Mouse (Mus musculus) hindbrain, embryonic 14.5 days (tissue): ENCODE data around the gene Tap2. TPM values are rescaled to one million over a fixed set of nuclear protein-coding genes. Genes with fewer than 3 reads are reported as not detected.

ENCODE experiments used
- ATAC-seq: fragments of 200-750 bp; cut with Nextera tagmentation; 2 replicates; pipeline ENCODE4 v1.8.0; 2017; ENCODE audit warnings: moderate number of reproducible peaks, mild to moderate bottlenecking, moderate TSS enrichment, moderate library complexity; ENCODE audit not compliant: low FRiP score
- DNase-seq: peaks from one replicate; pipeline ENCODE4 v3.0.0-alpha.2; 2015; ENCODE audit warnings: low spot score
- H3K27ac ChIP-seq: fragments of 300-500 bp; sonication (generic); 2 replicates; pipeline ENCODE4 v1.5.1; 2014; ENCODE audit warnings: mild to moderate bottlenecking, moderate library complexity
- H3K27me3 ChIP-seq: fragments of 300-500 bp; sonication (generic); 2 replicates; pipeline ENCODE4 v1.6.1; 2014; ENCODE audit warnings: mild to moderate bottlenecking, low read length, mixed read lengths; ENCODE audit not compliant: control insufficient read depth, insufficient read depth
- H3K36me3 ChIP-seq: fragments of 300-500 bp; sonication (generic); replicated peaks from 2 replicates; pipeline ENCODE4 v1.6.1; 2014; ENCODE audit not compliant: control insufficient read depth, insufficient read depth
- H3K4me1 ChIP-seq: fragments of 300-500 bp; sonication (generic); replicated peaks from 2 replicates; pipeline ENCODE4 v1.6.1; 2014; ENCODE audit warnings: antibody characterized with exemption, low read length, mixed read lengths; ENCODE audit not compliant: control insufficient read depth, insufficient read depth
- H3K4me2 ChIP-seq: fragments of 300-500 bp; sonication (generic); replicated peaks from 2 replicates; pipeline ENCODE4 v1.6.1; 2014; ENCODE audit warnings: mild to moderate bottlenecking, moderate library complexity
- H3K4me3 ChIP-seq: fragments of 300-500 bp; sonication (generic); replicated peaks from 2 replicates; pipeline ENCODE4 v1.5.1; 2014; ENCODE audit warnings: mild to moderate bottlenecking, low read length
- H3K9ac ChIP-seq: fragments of 300-500 bp; sonication (generic); 2 replicates; pipeline ENCODE4 v1.6.1; 2014
- H3K9me3 ChIP-seq: fragments of 300-500 bp; sonication (generic); 2 replicates; pipeline ENCODE4 v1.6.1; 2016; ENCODE audit warnings: low read length; ENCODE audit not compliant: control insufficient read depth
- WGBS: fragments of 180-500 bp; shearing (Covaris S2); extraction: QIAGEN DNeasy Blood & Tissue Kit; methylation state at CpG from one replicate; pipeline ENCODE4 v1.1.7; 2014; 5-methylcytosine and 5-hydroxymethylcytosine counted together
- polyA plus RNA-seq: library from polyadenylated mRNA; unstranded; fragments of >200 nt; fragmentation: Nextera tagmentation; extraction: Ambion mirVana; gene quantifications from 2 replicates; pipeline ENCODE4 v1.2.1, GENCODE M21; 2014

Gene Tap2
- polyA plus RNA-seq, 1 experiment from 2014 or later, result 1.6 TPM

GRCm38 (mm10) chr17:34249878-34250277 lies 46.6 kb downstream of the Tap2 start:
- no peaks in the 10 kb centered on the region for H3K36me3 ChIP-seq
- no peak for ATAC-seq
- no peak overlapping the region for H3K27ac ChIP-seq
- no peaks in the 10 kb centered on the region for H3K27me3 ChIP-seq
- no peak overlapping the region for H3K4me2 ChIP-seq
- WGBS, result 22% methylated on average over 4 of the region's 4 CpGs
- no peak overlapping the region for H3K4me3 ChIP-seq
- no peaks in the 10 kb centered on the region for H3K9me3 ChIP-seq
- H3K4me1 ChIP-seq, result no peaks in the 10 kb centered on the region
- peak; percentile 75 for DNase-seq
- no peak overlapping the region for H3K9ac ChIP-seq

- Histone ChIP-seq H3K4me2 (no peak overlapping the region), H3K4me3 (no peak overlapping the region), H3K9ac (no peak overlapping the region), H3K9me3 (no peaks in the 10 kb centered on the region), H3K27me3 (no peaks in the 10 kb centered on the region), H3K27ac (no peak overlapping the region), H3K4me1 (no peaks in the 10 kb centered on the region), H3K36me3 (no peaks in the 10 kb centered on the region)
- ATAC-seq (no peak), DNase-seq (no peak)
- 52% methylated on average over 4 of the region's 4 CpGs for WGBS
Measured at GRCm38 (mm10) chr17:34251666-34252065, 48.3 kb downstream of the Tap2 start.

GRCm38 (mm10) chr17:34256501-34256900 lies 53.2 kb downstream of the Tap2 start:
- Histone ChIP-seq H3K4me1 (no peaks in the 10 kb centered on the region), H3K4me2 (no peak overlapping the region), H3K9ac (no peak overlapping the region), H3K4me3 (no peak overlapping the region), H3K9me3 (no peaks in the 10 kb centered on the region), H3K27me3 (no peaks in the 10 kb centered on the region), H3K36me3 (no peaks in the 10 kb centered on the region), H3K27ac (no peak overlapping the region)
- DNase-seq (no peak), ATAC-seq (no peak)
- WGBS, result 84% methylated on average over 5 of the region's 5 CpGs

GRCm38 (mm10) chr17:34257594-34258375 lies 54.5 kb downstream of the Tap2 start, which contains the start of gene H2-Ab1:
TSS of gene H2-Ab1 (plus strand) at chr17:34257689.
- Histone ChIP-seq H3K4me2 (no peak within 1 kb of the TSS), H3K27ac (no peak within 1 kb of the TSS), H3K36me3 (no peaks in the 10 kb centered on the region), H3K9me3 (no peaks in the 10 kb centered on the region), H3K4me1 (no peaks in the 10 kb centered on the region), H3K4me3 (no peak within 1 kb of the TSS), H3K27me3 (peaks cover 3% of the 10 kb centered on the region; the same call in 1 of the 2 replicates), H3K9ac (no peak within 1 kb of the TSS)
- WGBS, result 72% methylated on average over 11 of the region's 11 CpGs
- ATAC-seq, result no peak
- DNase-seq, result peak; percentile 86

GRCm38 (mm10) chr17:34260551-34260950 lies 57.2 kb downstream of the Tap2 start:
- H3K4me3 ChIP-seq, result no peak overlapping the region
- no peak overlapping the region for H3K4me2 ChIP-seq
- no peaks in the 10 kb centered on the region for H3K9me3 ChIP-seq
- 79% methylated on average over 5 of the region's 5 CpGs for WGBS
- ATAC-seq (no peak), DNase-seq (no peak)
- H3K9ac ChIP-seq, result no peak overlapping the region
- H3K27me3 ChIP-seq, result peaks cover 29% of the 10 kb centered on the region
- no peak overlapping the region for H3K27ac ChIP-seq
- H3K36me3 ChIP-seq, result no peaks in the 10 kb centered on the region
- peaks cover 22% of the 10 kb centered on the region for H3K4me1 ChIP-seq

- no peaks in the 10 kb centered on the region for H3K9me3 ChIP-seq
- peaks cover 29% of the 10 kb centered on the region for H3K27me3 ChIP-seq
- H3K27ac ChIP-seq, result no peak overlapping the region
- no peak overlapping the region for H3K4me2 ChIP-seq
- no peaks in the 10 kb centered on the region for H3K36me3 ChIP-seq
- DNase-seq (peak; percentile 96), ATAC-seq (peak; percentile 77)
- H3K9ac ChIP-seq, result no peak overlapping the region
- WGBS, result 25% methylated on average over 4 of the region's 4 CpGs
- H3K4me1 ChIP-seq, result peaks cover 22% of the 10 kb centered on the region
- H3K4me3 ChIP-seq, result no peak overlapping the region
Measured at GRCm38 (mm10) chr17:34261502-34261901, 58.2 kb downstream of the Tap2 start.

- Histone ChIP-seq H3K27me3 (peaks cover 29% of the 10 kb centered on the region), H3K4me2 (peak overlapping the region; percentile 97), H3K36me3 (no peaks in the 10 kb centered on the region), H3K9me3 (no peaks in the 10 kb centered on the region), H3K4me1 (peaks cover 22% of the 10 kb centered on the region), H3K4me3 (peak overlapping the region; percentile 46), H3K27ac (no peak overlapping the region), H3K9ac (peak overlapping the region; percentile 16; the same call in 1 of the 2 replicates)
- DNase-seq, result peak; percentile 96
- WGBS, result 2% methylated on average over 8 of the region's 8 CpGs
- ATAC-seq, result peak; percentile 78
Measured at GRCm38 (mm10) chr17:34263068-34263467, 59.7 kb downstream of the Tap2 start.

- Histone ChIP-seq H3K4me3 (peak overlapping the region; percentile 46), H3K36me3 (no peaks in the 10 kb centered on the region), H3K9me3 (no peaks in the 10 kb centered on the region), H3K4me1 (peaks cover 22% of the 10 kb centered on the region), H3K4me2 (peak overlapping the region; percentile 97), H3K27me3 (peaks cover 29% of the 10 kb centered on the region), H3K27ac (no peak overlapping the region), H3K9ac (0 out of 2 replicates have a peak overlapping the region, but pooled peaks have one; percentile 16)
- 2% methylated on average over 14 of the region's 14 CpGs for WGBS
- ATAC-seq, result no peak
- no peak for DNase-seq
Measured at GRCm38 (mm10) chr17:34263811-34264371, 60.6 kb downstream of the Tap2 start.

GRCm38 (mm10) chr17:34264452-34265351 lies 61.4 kb downstream of the Tap2 start:
- H3K9ac ChIP-seq, result peak overlapping the region; percentile 56
- peaks cover 29% of the 10 kb centered on the region for H3K27me3 ChIP-seq
- peak overlapping the region; percentile 97 for H3K4me2 ChIP-seq
- H3K9me3 ChIP-seq, result no peaks in the 10 kb centered on the region
- ATAC-seq (0 out of 2 replicates have a peak, but pooled peaks have one; percentile 18), DNase-seq (no peak)
- WGBS, result under 1% methylated on average over 91 of the region's 93 CpGs
- H3K4me3 ChIP-seq, result peak overlapping the region; percentile 46
- no peak overlapping the region for H3K27ac ChIP-seq
- peaks cover 22% of the 10 kb centered on the region for H3K4me1 ChIP-seq
- H3K36me3 ChIP-seq, result no peaks in the 10 kb centered on the region
